Mouse (Mus musculus) hindbrain, embryonic 11.5 days (tissue): Measurements from ENCODE around the gene Fbxo39. TPM values are rescaled to one million over a fixed set of nuclear protein-coding genes. Genes with fewer than 3 reads are reported as not detected.
A peak's percentile ranks its signal among the peaks of the same experiment; 100 is the strongest.

ENCODE experiments used
- ATAC-seq: fragments of 200-750 bp; cut with Nextera tagmentation; 2 replicates; pipeline ENCODE4 v1.8.0; 2017; ENCODE audit warnings: mild to moderate bottlenecking, moderate TSS enrichment, moderate library complexity; ENCODE audit not compliant: low FRiP score
- DNase-seq: peaks from one replicate; pipeline ENCODE4 v3.0.0-alpha.2; 2015; ENCODE audit warnings: low spot score
- H3K27ac ChIP-seq: fragments of 300-500 bp; sonication (generic); 2 replicates; pipeline ENCODE4 v1.5.1; 2014; ENCODE audit warnings: mild to moderate bottlenecking, low read depth, low read length
- H3K27me3 ChIP-seq: fragments of 300-500 bp; sonication (generic); 2 replicates; pipeline ENCODE4 v1.6.1; 2014; ENCODE audit warnings: mild to moderate bottlenecking, low read length, moderate library complexity, mixed read lengths; ENCODE audit not compliant: control insufficient read depth, insufficient read depth
- H3K36me3 ChIP-seq: fragments of 300-500 bp; sonication (generic); 2 replicates; pipeline ENCODE4 v1.6.1; 2014; ENCODE audit warnings: mild to moderate bottlenecking, low read length, moderate library complexity, mixed read lengths; ENCODE audit not compliant: control insufficient read depth, insufficient read depth
- H3K4me1 ChIP-seq: fragments of 300-500 bp; sonication (generic); replicated peaks from 2 replicates; pipeline ENCODE4 v1.6.1; 2014; ENCODE audit warnings: low read length, mixed read lengths; ENCODE audit not compliant: control insufficient read depth, insufficient read depth
- H3K4me2 ChIP-seq: fragments of 300-500 bp; sonication (generic); replicated peaks from 2 replicates; pipeline ENCODE4 v1.6.1; 2014; ENCODE audit warnings: mild to moderate bottlenecking, low read depth, low read length
- H3K4me3 ChIP-seq: fragments of 300-500 bp; sonication (generic); 2 replicates; pipeline ENCODE4 v1.5.1; 2014; ENCODE audit warnings: low read depth, low read length
- H3K9ac ChIP-seq: fragments of 300-500 bp; sonication (generic); 2 replicates; pipeline ENCODE4 v1.6.1; 2014; ENCODE audit warnings: low read depth, low read length
- H3K9me3 ChIP-seq: fragments of 300-500 bp; sonication (generic); 2 replicates; pipeline ENCODE4 v1.6.1; 2016; ENCODE audit warnings: low read length; ENCODE audit not compliant: control insufficient read depth
- WGBS: fragments of 180-500 bp; shearing (Covaris S2); extraction: QIAGEN DNeasy Blood & Tissue Kit; methylation state at CpG from one replicate; pipeline ENCODE4 v1.1.7; 2014; 5-methylcytosine and 5-hydroxymethylcytosine counted together
- polyA plus RNA-seq: library from polyadenylated mRNA; unstranded; fragments of >200 nt; fragmentation: Nextera tagmentation; extraction: Ambion mirVana; gene quantifications from 2 replicates; pipeline ENCODE4 v1.2.1, GENCODE M21; 2014

Gene Fbxo39
- polyA plus RNA-seq, 1 experiment from 2014 or later: not detected

DNA sequence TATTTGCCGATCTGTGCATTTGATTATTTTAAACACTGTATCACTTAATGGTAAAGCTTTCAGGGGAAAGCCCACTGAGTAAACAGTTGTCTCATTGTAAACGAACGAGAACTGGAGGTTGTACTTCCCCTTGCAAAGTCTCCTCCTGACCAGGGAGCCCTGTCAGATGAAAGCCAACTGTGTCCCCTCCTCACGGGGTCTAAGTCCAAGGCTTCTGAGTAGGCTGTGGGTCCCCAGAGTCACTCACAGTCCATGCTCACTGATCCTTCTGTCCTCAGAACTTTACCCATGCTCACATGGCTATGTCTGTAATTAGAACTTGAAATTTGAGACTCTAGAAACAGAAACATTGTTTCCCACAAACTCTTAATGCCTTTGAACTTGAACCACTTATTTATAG is 35.4 kb downstream of the Fbxo39 start:
- WGBS: 75% methylated on average over 4 of the region's 4 CpGs
- no peaks in the 10 kb centered on the region for H3K27me3 ChIP-seq
- no peak for ATAC-seq
- H3K9me3 ChIP-seq: no peaks in the 10 kb centered on the region
- H3K36me3 ChIP-seq: no peaks in the 10 kb centered on the region
- H3K4me1 ChIP-seq: no peaks in the 10 kb centered on the region
- no peak overlapping the region for H3K9ac ChIP-seq
- H3K27ac ChIP-seq: no peak overlapping the region
- H3K4me3 ChIP-seq: no peak overlapping the region
- no peak overlapping the region for H3K4me2 ChIP-seq
- DNase-seq: no peak

DNA sequence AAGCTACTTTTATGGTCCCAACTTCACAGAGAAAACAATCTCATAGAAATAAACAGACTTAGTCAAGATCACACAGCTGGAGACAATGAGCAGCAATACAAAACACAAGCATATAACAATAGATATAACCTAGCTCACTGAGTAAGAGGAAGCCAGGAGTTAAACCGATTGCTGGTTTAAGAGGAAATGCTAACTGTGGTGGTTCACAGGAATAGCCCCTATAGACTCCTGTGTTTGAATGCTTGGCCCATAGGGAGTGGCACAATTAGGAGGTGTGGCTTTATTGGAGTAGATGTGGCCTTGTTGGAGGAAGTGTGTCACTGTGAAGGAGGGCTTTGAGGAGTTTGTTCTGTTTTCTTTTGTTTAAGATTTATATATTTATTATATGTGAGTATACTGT is 38.0 kb downstream of the Fbxo39 start:
- H3K9ac ChIP-seq: no peak overlapping the region
- H3K27me3 ChIP-seq: no peaks in the 10 kb centered on the region
- ATAC-seq: no peak
- no peak overlapping the region for H3K4me2 ChIP-seq
- H3K36me3 ChIP-seq: no peaks in the 10 kb centered on the region
- no peaks in the 10 kb centered on the region for H3K9me3 ChIP-seq
- H3K4me1 ChIP-seq: no peaks in the 10 kb centered on the region
- DNase-seq: no peak
- H3K27ac ChIP-seq: no peak overlapping the region
- 85% methylated on average over 1 of the region's 1 CpGs for WGBS
- no peak overlapping the region for H3K4me3 ChIP-seq

DNA sequence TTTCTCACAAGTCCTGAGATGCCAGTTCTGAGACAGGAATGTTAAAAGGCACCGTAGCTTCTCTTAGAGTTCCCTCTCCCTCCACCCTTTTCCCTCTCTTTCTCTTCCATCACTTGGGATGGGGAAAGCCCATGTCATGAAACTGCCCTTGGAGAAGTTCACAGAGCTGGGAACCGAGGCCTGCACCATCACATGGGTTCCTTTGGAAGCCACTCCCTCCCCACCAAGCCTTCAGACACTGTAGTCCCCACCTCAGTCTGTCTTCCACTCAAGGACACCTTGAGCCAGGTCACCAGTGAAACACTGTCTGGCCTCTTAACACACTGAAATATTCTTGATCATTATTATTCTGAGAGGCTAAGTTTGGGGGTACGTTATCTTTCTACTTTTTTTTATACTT is 38.9 kb downstream of the Fbxo39 start:
- Histone ChIP-seq H3K9me3 (no peaks in the 10 kb centered on the region), H3K27me3 (no peaks in the 10 kb centered on the region), H3K4me2 (no peak overlapping the region), H3K9ac (no peak overlapping the region), H3K36me3 (no peaks in the 10 kb centered on the region), H3K27ac (no peak overlapping the region), H3K4me3 (no peak overlapping the region), H3K4me1 (no peaks in the 10 kb centered on the region)
- ATAC-seq: no peak
- 68% methylated on average over 3 of the region's 3 CpGs for WGBS
- no peak for DNase-seq

DNA sequence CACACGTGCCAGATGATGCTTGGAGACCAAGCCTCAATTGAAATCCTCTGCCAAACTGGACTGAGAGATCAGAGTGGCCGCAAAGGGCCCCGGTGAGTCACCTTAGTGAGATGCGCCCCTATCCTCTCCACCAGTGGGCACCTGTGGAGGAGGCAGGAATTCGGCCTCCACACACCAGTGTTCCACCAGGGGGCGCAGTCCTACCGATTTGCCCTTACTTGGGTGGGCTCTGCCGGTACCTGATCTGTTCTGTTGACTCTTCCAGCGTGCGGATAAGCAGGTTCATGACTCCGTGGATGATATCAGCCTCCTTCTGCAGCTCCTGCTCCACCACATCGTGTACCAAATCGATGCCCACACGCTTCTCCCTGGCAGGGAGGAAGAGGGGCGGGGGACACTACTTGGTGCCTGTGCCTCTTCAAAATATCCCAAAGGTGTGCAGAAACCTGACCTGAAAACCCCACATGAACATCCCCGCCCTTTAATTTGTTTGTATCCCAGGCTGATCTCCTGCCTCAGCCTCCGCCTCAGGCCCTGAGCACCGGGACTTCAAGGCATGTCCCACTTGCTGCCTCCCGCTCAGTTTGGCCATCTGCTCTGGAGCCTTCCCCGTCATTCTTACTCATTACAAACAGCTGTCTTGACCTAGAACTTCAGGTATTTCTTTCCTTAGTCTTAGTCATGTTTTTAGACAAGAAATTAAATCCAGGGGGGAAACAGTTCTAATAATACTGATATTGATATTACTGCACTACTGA is 40.9 kb downstream of the Fbxo39 start:
- H3K9me3 ChIP-seq: no peaks in the 10 kb centered on the region
- no peak for ATAC-seq
- WGBS: 23% methylated on average over 20 of the region's 20 CpGs
- no peak overlapping the region for H3K9ac ChIP-seq
- H3K27ac ChIP-seq: no peak overlapping the region
- no peaks in the 10 kb centered on the region for H3K36me3 ChIP-seq
- H3K4me1 ChIP-seq: no peaks in the 10 kb centered on the region
- peak; percentile 86 for DNase-seq
- H3K4me3 ChIP-seq: no peak overlapping the region
- no peak overlapping the region for H3K4me2 ChIP-seq
- no peaks in the 10 kb centered on the region for H3K27me3 ChIP-seq

DNA sequence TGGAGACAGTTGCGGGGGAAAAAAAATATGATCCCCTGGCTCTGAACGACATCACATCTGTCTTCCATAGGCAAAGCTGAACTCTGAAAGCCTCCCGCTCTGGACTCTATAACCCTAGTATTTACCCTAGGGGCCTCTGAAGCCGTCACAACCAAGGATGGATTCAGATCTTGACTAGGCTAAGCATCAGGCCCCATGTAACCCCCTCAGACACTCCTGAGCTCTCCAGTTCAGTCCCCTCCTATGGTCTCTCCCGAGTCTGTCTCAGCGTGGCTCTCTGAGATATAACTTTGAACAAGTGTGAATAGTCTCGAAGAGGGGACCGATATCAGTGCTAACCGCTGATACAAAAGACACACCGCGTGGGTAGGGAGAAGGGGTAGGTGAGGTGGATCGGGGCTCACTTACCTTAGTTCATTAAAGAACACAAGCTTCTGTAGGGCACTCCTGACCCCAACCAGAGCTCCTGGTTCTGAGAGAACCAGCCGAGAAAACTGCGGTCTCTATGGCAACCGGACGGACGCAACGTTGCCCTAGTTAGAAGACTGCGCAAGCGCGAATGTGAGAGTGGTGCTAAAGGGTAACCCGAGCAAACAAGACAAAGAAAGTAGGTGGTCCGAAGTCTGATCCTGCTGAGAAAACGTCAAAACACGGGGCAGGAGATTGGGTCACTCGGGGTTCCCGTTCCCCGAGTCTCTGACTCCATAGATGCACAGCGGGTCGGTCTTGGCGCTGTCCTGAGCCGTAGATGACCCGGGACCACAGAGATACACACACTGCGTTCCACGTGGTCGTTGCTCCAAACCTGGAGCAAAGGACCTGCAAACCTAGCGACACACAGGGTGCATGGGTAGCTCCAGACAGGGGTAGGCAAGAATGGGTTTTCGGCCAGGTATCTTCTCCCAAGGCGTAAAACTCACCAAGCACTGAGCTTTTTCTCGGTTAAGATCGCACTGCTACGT is 47.4 kb downstream of the Fbxo39 start:
- Histone ChIP-seq H3K27me3 (no peaks in the 10 kb centered on the region), H3K9me3 (no peaks in the 10 kb centered on the region), H3K4me2 (peak overlapping the region; percentile 80), H3K4me1 (no peaks in the 10 kb centered on the region), H3K4me3 (peak overlapping the region; percentile 40), H3K27ac (no peak overlapping the region), H3K9ac (peak overlapping the region; percentile 74), H3K36me3 (no peaks in the 10 kb centered on the region)
- WGBS: 11% methylated on average over 42 of the region's 42 CpGs
- DNase-seq (peak; percentile 92), ATAC-seq (peak; percentile 83)

DNA sequence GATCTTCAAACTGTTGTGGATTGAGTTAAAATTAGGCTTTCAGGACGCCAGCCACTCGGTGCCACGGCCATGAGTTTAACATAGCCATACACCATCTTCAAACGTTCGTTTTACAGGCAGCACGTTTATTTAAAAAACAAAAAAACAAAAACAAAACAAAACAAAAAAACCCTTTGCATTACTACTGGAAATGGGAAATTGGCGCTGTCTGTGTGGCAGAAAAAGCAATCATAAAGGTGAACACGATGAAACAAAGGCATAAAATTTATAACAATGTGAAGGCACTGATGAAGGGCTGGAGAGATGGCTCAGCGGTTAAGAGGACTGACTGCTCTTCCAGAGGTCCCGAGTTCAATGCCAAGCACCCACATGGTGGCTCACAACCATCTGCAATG is 48.1 kb downstream of the Fbxo39 start, which contains the start of gene Tekt1:
Gene Tekt1, minus strand, starts transcription at position 96 of the 395 bp plus-strand sequence.
- no peaks in the 10 kb centered on the region for H3K9me3 ChIP-seq
- H3K27me3 ChIP-seq: no peaks in the 10 kb centered on the region
- H3K4me3 ChIP-seq: peak within 1 kb of the TSS; percentile 40
- H3K9ac ChIP-seq: peak within 1 kb of the TSS; percentile 74
- ATAC-seq (no peak), DNase-seq (peak; percentile 20)
- WGBS: 39% methylated on average over 10 of the region's 10 CpGs
- H3K27ac ChIP-seq: no peak within 1 kb of the TSS
- H3K36me3 ChIP-seq: no peaks in the 10 kb centered on the region
- H3K4me2 ChIP-seq: peak within 1 kb of the TSS; percentile 80
- no peaks in the 10 kb centered on the region for H3K4me1 ChIP-seq

DNA sequence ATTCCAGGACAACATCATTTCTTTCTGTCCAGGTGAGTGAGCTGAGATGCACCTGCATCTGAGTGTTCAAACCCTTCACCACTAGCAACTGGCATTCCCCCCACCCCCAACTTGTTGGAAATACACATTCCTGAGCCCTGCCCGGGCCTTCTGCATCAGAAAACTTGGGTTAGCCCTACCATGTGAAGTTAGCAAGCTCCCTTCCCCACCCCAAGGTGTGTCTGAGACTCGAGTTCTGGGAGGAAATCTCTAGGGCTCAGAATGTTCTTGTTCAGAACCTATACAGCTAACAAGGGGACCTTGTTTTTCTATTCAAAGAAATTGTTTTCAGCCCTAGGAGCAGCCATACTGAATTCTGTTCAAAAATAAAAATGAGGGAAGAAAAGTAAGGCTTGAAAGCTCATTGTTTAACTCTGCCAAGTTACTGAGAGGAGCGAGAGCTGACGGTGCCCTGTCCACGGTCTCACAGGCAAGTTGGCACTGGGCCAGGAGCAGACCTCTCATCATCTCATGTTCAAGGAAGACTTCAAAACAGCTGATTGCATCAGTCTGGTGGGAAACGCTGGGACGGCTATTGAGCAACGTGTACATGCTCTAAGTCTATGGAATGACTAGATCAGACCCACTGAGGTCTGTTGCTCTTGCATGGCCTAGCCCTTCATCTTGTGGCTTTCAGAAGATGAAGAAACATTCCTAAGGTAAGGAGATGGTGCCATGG is 49.4 kb downstream of the Fbxo39 start:
- WGBS: 90% methylated on average over 8 of the region's 8 CpGs
- ATAC-seq: no peak
- H3K4me1 ChIP-seq: no peaks in the 10 kb centered on the region

DNA sequence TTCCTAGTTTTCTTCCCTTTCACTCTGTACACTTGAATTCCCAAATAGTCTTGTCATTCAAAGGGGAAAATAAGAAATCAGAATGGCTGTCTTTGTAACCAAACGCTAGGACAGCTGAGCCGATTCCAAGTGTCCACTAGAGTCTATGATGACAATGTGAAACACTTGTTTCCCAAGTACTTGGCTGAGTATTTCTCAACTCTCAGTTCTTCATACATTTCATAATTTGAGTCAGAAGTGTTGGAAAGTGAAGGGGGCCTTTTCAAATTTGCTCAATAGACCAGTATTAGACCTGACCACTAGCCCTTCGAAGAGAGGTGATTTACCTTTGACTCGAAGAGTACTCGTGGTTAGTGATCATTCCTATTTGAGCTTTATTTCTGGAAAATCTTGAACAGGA is 50.3 kb downstream of the Fbxo39 start:
- H3K9ac ChIP-seq: no peak overlapping the region

More for the DNA sequence above, 49.4 kb downstream of the Fbxo39 start:
- Histone ChIP-seq H3K27ac (no peak overlapping the region), H3K4me2 (no peak overlapping the region), H3K36me3 (no peaks in the 10 kb centered on the region), H3K4me3 (no peak overlapping the region), H3K27me3 (no peaks in the 10 kb centered on the region), H3K9ac (no peak overlapping the region), H3K9me3 (no peaks in the 10 kb centered on the region)
- DNase-seq: no peak

More for the DNA sequence above, 50.3 kb downstream of the Fbxo39 start:
- Histone ChIP-seq H3K4me3 (no peak overlapping the region), H3K27me3 (no peaks in the 10 kb centered on the region), H3K27ac (no peak overlapping the region), H3K36me3 (no peaks in the 10 kb centered on the region), H3K9me3 (no peaks in the 10 kb centered on the region), H3K4me2 (no peak overlapping the region), H3K4me1 (no peaks in the 10 kb centered on the region)
- no peak for ATAC-seq
- no peak for DNase-seq
- 91% methylated on average over 5 of the region's 5 CpGs for WGBS
